Comparison of ENCODE assay signal across 9 mouse cellular contexts in genomic region chr14:20179731-20180280, GRCm38 (mm10). TPM values are rescaled to one million over a fixed set of nuclear protein-coding genes. Genes with fewer than 3 reads are reported as not detected.
DNase-seq lines count a peak whose midpoint lies in the region; ATAC-seq lines count a peak whose summit lies in the region.
"Had no signal": no experiment of that assay in that cellular context is flagged by ENCODE, and none has a peak within 500 bp of the region (broad histone marks: within the 10 kb centered on the region; RNA-seq: fewer than 3 reads in every experiment).

No protein-coding gene starts in this region.

- H3K27me3 ChIP-seq in erythroblast, embryonic 14.5 days (ENCODE audit: control insufficient read depth), result no peaks in the 10 kb centered on the region
- H3K27me3 ChIP-seq in midbrain, embryonic 10.5 days (ENCODE audit: low read depth, poor library complexity, severe bottlenecking), result peaks cover 22% of the 10 kb centered on the region
- peaks cover 11% of the 10 kb centered on the region for H3K27me3 ChIP-seq in midbrain, embryonic 16.5 days (ENCODE audit: control insufficient read depth, insufficient read depth, low read depth, low read length)
- H3K27me3 ChIP-seq in limb, embryonic 12.5 days, result no peaks in the 10 kb centered on the region
- H3K27me3 ChIP-seq in stomach, embryonic 15.5 days (replicated peaks), result no peaks in the 10 kb centered on the region

- no peak for DNase-seq in midbrain, embryonic 10.5 days (ENCODE audit: low spot score)
- DNase-seq in cerebellum, adult 11 months, result no peak
- no peak for DNase-seq in cerebellum, postnatal 4 days (ENCODE audit: low spot score in 2 of 2)

- H3K36me3 ChIP-seq in erythroblast, embryonic 14.5 days (ENCODE audit: control insufficient read depth), result peaks cover 40% of the 10 kb centered on the region
- H3K36me3 ChIP-seq in midbrain, embryonic 10.5 days, result peaks cover 3% of the 10 kb centered on the region; the same call in 1 of the 2 replicates
- H3K36me3 ChIP-seq in midbrain, embryonic 16.5 days (ENCODE audit: control insufficient read depth, insufficient read depth, low read length), result no peaks in the 10 kb centered on the region
- H3K36me3 ChIP-seq in limb, embryonic 12.5 days, result no peaks in the 10 kb centered on the region
- H3K36me3 ChIP-seq in stomach, embryonic 15.5 days, result no peaks in the 10 kb centered on the region

- H3K4me3 ChIP-seq in erythroblast, embryonic 14.5 days (replicated peaks), result peak overlapping the region; percentile 95
- H3K4me3 ChIP-seq in midbrain, embryonic 10.5 days, result peak overlapping the region; percentile 72
- H3K4me3 ChIP-seq in midbrain, embryonic 16.5 days (ENCODE audit: low read depth, low read length), result no peak overlapping the region
- peak overlapping the region; percentile 56 for H3K4me3 ChIP-seq in limb, embryonic 12.5 days (replicated peaks)
- peak overlapping the region; percentile 61 for H3K4me3 ChIP-seq in stomach, embryonic 15.5 days (replicated peaks)

- 72% methylated on average over 5 of the region's 5 CpGs for WGBS in midbrain, embryonic 10.5 days
- 80% methylated on average over 5 of the region's 5 CpGs for WGBS in midbrain, embryonic 16.5 days
- 72% methylated on average over 5 of the region's 5 CpGs for WGBS in limb, embryonic 12.5 days
- 52% methylated on average over 5 of the region's 5 CpGs for WGBS in stomach, embryonic 15.5 days

- no peak overlapping the region for H3K9ac ChIP-seq in midbrain, embryonic 16.5 days (ENCODE audit: low read depth, low read length)
- 0 out of 2 replicates have a peak overlapping the region, but pooled peaks have one; percentile 12 for H3K9ac ChIP-seq in limb, embryonic 12.5 days (replicated peaks)
- no peak overlapping the region for H3K9ac ChIP-seq in stomach, embryonic 15.5 days

- ATAC-seq in erythroblast, adult 5-6 weeks (replicated peaks; ENCODE audit: low FRiP score, poor library complexity, severe bottlenecking), result no peak
- no peak for ATAC-seq in midbrain, embryonic 16.5 days
- no peak for ATAC-seq in limb, embryonic 12.5 days (ENCODE audit: insufficient number of reproducible peaks, insufficient read depth, low FRiP score, low TSS enrichment, low read depth)
- no peak for ATAC-seq in stomach, embryonic 15.5 days (ENCODE audit: insufficient read depth, low FRiP score, low read depth)

- H3K27ac ChIP-seq in midbrain, embryonic 10.5 days (replicated peaks), result 0 out of 2 replicates have a peak overlapping the region, but pooled peaks have one; percentile 17
- H3K27ac ChIP-seq in midbrain, embryonic 16.5 days (ENCODE audit: low read length), result no peak overlapping the region
- no peak overlapping the region for H3K27ac ChIP-seq in limb, embryonic 12.5 days
- no peak overlapping the region for H3K27ac ChIP-seq in stomach, embryonic 15.5 days
- H3K27ac ChIP-seq: macrophage had no signal

- H3K4me1 ChIP-seq in erythroblast, embryonic 14.5 days (ENCODE audit: control insufficient read depth), result peaks cover 68% of the 10 kb centered on the region
- peaks cover 62% of the 10 kb centered on the region for H3K4me1 ChIP-seq in midbrain, embryonic 10.5 days
- H3K4me1 ChIP-seq in midbrain, embryonic 16.5 days (ENCODE audit: control insufficient read depth, insufficient read depth, low read length), result peaks cover 9% of the 10 kb centered on the region
- H3K4me1 ChIP-seq in limb, embryonic 12.5 days (replicated peaks), result peaks cover 45% of the 10 kb centered on the region
- peaks cover 25% of the 10 kb centered on the region for H3K4me1 ChIP-seq in stomach, embryonic 15.5 days

- no peaks in the 10 kb centered on the region for H3K9me3 ChIP-seq in erythroblast, embryonic 14.5 days (ENCODE audit: control insufficient read depth, low read length)
- no peaks in the 10 kb centered on the region for H3K9me3 ChIP-seq in midbrain, embryonic 10.5 days (replicated peaks)
- no peaks in the 10 kb centered on the region for H3K9me3 ChIP-seq in midbrain, embryonic 16.5 days (replicated peaks; ENCODE audit: control insufficient read depth, low read length, poor library complexity, severe bottlenecking)
- no peaks in the 10 kb centered on the region for H3K9me3 ChIP-seq in limb, embryonic 12.5 days
- no peaks in the 10 kb centered on the region for H3K9me3 ChIP-seq in stomach, embryonic 15.5 days

- no peak overlapping the region for H3K4me2 ChIP-seq in midbrain, embryonic 16.5 days (ENCODE audit: low read length)
- H3K4me2 ChIP-seq in limb, embryonic 12.5 days, result peak overlapping the region; percentile 88
- peak overlapping the region; percentile 88 for H3K4me2 ChIP-seq in stomach, embryonic 15.5 days

RNA-seq across cellular contexts. Expression of gene Kcnk5, which starts 1.8 kb away (rescaled TPM):
- polyA plus RNA-seq in erythroblast, embryonic 14.5 days (2012), result 1.6 and 1.9 TPM in 2 replicates
- total RNA-seq in erythroblast, adult 5-6 weeks (2015; ENCODE audit: low replicate concordance), result not detected in 2 replicates
- total RNA-seq in erythroblast, adult 5-6 weeks (2017; ENCODE audit: low replicate concordance), result 0.26 and 2.0 TPM in 2 replicates
- polyA plus RNA-seq in midbrain, embryonic 10.5 days (2016; fragmentation: Nextera tagmentation; extraction: Ambion mirVana), result 10.2 TPM in 2 replicates
- polyA plus RNA-seq in midbrain, embryonic 16.5 days (2015; fragmentation: Nextera tagmentation; extraction: Ambion mirVana), result 0.70 and 0.85 TPM in 2 replicates
- 6.9 TPM in 2 replicates for polyA plus RNA-seq in limb, embryonic 12.5 days (2016; fragmentation: Nextera tagmentation; extraction: Ambion mirVana)
- polyA plus RNA-seq in stomach, embryonic 15.5 days (2015; fragmentation: Nextera tagmentation; extraction: Ambion mirVana), result 7.6 and 7.9 TPM in 2 replicates

RNA-seq across cellular contexts. Expression of gene Saysd1, which starts 41.5 kb away (rescaled TPM):
- 0.13 and 0.26 TPM in 2 replicates for polyA plus RNA-seq in erythroblast, embryonic 14.5 days (2012)
- 1.9 TPM in 1 of 2 replicates, not detected in the other for total RNA-seq in erythroblast, adult 5-6 weeks (2015; ENCODE audit: low replicate concordance)
- total RNA-seq in erythroblast, adult 5-6 weeks (2017; ENCODE audit: low replicate concordance), result not detected in 2 replicates
- polyA plus RNA-seq in midbrain, embryonic 10.5 days (2016; fragmentation: Nextera tagmentation; extraction: Ambion mirVana), result 10.2 and 11.3 TPM in 2 replicates
- 11.6 and 12.6 TPM in 2 replicates for polyA plus RNA-seq in midbrain, embryonic 16.5 days (2015; fragmentation: Nextera tagmentation; extraction: Ambion mirVana)
- polyA plus RNA-seq in limb, embryonic 12.5 days (2016; fragmentation: Nextera tagmentation; extraction: Ambion mirVana), result 10.3 and 10.6 TPM in 2 replicates
- polyA plus RNA-seq in stomach, embryonic 15.5 days (2015; fragmentation: Nextera tagmentation; extraction: Ambion mirVana), result 11.8 and 13.1 TPM in 2 replicates
